Mouse (Mus musculus): ENCODE data around the gene Sf3b2. TPM values are rescaled to one million over a fixed set of nuclear protein-coding genes. Genes with fewer than 3 reads are reported as not detected.

Gene Sf3b2
- polyA plus RNA-seq (2015; fragmentation: Nextera tagmentation; extraction: Ambion mirVana): 155 and 159 TPM in 2 replicates

DNA sequence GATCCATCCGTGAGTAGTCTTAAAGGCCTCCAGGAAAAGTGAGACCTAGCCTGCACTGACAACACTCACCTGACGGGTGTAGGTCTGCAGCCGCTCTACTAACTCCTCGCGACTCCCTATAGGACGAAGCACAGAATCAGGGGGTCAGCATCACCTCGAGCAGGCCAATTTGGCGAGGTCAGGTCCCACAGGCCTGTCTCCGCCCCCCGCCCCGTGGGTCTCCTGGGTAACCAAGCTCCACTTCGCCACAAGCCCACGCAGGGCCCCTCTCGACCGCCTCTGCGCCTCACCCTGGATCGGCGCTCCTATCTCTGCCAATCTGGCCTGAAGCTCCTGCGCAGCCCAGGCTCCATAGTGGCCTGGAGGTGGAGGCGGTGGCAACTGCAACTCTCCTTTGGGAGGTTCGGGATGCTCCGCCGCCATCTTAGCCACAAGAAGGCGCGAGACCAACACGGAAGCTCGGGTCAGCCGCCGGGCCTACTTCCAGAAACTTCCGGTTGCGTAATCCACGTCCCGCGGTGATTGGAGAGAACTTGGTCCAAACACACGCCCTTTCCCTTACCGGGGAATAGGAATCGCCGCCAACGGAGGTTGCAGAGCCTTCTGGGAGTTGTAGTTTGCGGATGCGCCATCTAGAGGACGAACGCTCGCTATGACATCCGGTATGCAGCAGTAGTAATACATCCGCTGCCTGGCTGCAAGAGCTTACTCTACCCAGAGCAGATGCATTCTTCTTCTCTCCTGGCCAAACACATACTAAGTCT is at the start of gene Sf3b2:
Gene Sf3b2, minus strand, starts transcription at position 484 of the 764 bp plus-strand sequence.

DNA sequence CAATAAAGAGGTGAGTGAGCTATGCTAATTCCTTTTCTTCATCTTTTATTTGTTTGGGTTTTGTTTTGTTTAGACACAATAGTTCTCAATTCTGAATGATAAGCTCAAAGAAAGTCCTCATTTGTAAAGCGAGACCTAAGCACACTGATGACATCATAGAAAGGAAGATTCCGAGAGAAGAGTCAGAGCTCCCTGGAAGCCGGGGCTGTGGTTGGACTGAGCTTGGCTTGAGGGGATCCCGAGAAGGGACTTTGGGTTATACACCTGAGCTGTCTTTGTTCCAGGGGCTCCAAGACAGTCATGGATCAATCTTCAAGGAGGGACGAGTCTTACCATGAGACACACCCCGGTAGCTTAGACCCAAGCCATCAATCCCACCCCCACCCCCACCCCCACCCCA is 40.2 kb upstream of the Sf3b2 start, which contains the start of gene Catsper1:
Gene Catsper1, plus strand, starts transcription at position 301 of the 400 bp plus-strand sequence.

DNA sequence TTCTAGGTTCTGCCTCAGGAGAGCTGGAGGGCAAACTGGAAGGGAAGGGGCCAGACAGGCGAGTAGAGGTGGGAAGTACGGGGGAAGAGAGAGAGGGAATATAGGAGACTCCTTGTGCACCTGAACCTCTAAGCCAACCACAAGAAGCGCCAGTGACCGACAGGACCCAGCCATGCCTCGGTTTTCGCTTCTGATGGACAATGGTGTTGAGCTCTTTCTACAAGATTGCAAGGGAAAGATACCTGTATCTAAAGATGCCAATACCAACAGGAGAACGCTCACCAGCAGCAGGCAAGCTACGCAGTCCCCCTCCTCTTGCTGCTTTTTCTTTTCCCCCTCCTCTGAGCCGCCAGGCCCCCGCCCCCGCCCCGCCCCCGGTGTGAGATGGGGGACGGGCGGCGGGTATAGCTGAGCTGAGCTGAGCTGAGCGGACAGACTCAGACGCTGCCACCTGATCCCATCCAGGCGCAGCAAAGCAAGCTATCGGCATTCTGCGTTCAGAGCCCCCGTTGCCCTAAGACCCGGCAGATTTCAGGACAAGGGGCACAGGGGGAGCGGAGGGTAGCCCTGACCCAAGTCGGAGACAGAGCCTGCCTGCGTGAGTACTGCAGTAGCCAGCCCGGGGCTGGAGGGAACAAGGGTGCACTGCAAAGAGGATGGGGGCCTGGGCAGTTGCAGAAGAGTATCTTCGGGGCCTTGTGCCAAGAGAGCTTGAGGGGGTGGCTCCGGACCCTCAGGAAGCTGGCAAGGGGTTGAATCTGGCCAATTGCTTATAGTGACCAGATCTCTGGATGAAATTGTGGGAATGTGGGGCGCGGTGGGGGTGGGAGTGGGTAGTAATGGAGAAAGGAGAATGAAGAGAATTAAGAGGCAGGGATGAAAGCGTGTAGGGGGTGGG is 2.9 kb upstream of the Sf3b2 start, which contains the start of gene Gal3st3:
Gene Gal3st3, plus strand, starts transcription at position 429 of the 898 bp plus-strand sequence.

DNA sequence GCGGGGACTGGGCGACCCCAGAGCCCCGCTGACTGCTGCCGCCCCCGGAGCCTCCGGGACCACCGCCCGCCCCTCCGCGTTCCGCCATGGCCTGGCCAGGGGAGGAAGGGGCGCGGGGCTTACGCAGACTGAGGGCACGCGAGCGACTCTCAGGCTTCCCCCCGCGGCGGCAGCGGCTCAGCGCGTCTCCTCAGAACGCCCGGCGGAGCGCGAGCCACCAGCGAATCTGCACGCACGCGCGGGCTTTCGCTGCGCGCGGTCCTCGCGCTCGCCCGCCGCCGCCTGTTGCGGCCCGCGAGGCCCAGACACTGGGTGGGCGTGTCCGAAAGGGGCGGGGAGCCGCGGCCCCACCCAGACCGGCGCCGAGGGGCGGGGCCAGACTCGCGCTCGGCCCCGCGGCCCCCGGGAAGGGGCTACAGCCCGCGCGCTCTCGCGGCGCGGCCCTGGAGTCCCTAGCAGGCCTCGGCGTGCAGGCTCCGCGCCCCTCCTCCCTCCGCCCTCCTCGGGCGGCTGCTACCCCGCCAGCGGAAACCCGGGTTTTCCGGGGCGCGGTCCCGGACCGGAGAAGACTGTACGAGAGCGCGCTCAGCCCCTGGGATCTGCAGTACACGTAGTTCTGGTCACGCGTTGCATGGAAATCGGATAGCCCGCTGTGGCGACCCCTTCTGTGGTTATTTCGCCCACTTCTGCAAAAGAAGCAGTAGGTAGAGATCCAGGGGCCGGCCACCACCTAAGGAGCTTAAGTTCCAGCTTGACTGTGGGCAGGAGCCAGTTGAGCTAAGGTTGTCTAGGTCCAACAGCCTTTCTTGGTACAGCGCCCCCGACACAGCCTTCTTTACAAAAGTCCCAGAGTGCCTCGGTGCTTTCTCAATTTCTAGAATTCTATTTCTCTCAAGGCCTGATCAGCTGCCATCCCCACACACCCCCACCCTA is 22.2 kb downstream of the Sf3b2 start, which contains the start of gene Pacs1:
Gene Pacs1, minus strand, starts transcription at position 319 of the 933 bp plus-strand sequence.

Other genes with a start within 250 kb of the Sf3b2 start
- gene Rin1, start 245.0 kb downstream of the Sf3b2 start, polyA plus RNA-seq (2015; fragmentation: Nextera tagmentation; extraction: Ambion mirVana): 6.4 and 7.8 TPM in 2 replicates
- 89.9 and 99.5 TPM in 2 replicates for gene Cd248, start 227.4 kb downstream of the Sf3b2 start, polyA plus RNA-seq (2015; fragmentation: Nextera tagmentation; extraction: Ambion mirVana)
- gene Tmem151a, start 209.9 kb downstream of the Sf3b2 start, polyA plus RNA-seq (2015; fragmentation: Nextera tagmentation; extraction: Ambion mirVana): 6.8 and 7.9 TPM in 2 replicates
- 161 and 162 TPM in 2 replicates for gene Yif1a, start 206.9 kb downstream of the Sf3b2 start, polyA plus RNA-seq (2015; fragmentation: Nextera tagmentation; extraction: Ambion mirVana)
- 1.2 and 2.0 TPM in 2 replicates for gene Cnih2, start 196.9 kb downstream of the Sf3b2 start, polyA plus RNA-seq (2015; fragmentation: Nextera tagmentation; extraction: Ambion mirVana)
- gene Rab1b, start 188.4 kb downstream of the Sf3b2 start, polyA plus RNA-seq (2015; fragmentation: Nextera tagmentation; extraction: Ambion mirVana): 201 TPM in 2 replicates
- gene Klc2, start 176.9 kb downstream of the Sf3b2 start, polyA plus RNA-seq (2015; fragmentation: Nextera tagmentation; extraction: Ambion mirVana): 23.4 and 23.5 TPM in 2 replicates
- gene Pacs1, start 22.3 kb downstream of the Sf3b2 start, polyA plus RNA-seq (2015; fragmentation: Nextera tagmentation; extraction: Ambion mirVana): 8.8 and 10.0 TPM in 2 replicates
- 0.33 and 0.35 TPM in 2 replicates for gene Gal3st3, start 2.9 kb upstream of the Sf3b2 start, polyA plus RNA-seq (2015; fragmentation: Nextera tagmentation; extraction: Ambion mirVana)
- not detected in 2 replicates for gene Catsper1, start 40.3 kb upstream of the Sf3b2 start, polyA plus RNA-seq (2015; fragmentation: Nextera tagmentation; extraction: Ambion mirVana)
- 5.3 and 6.6 TPM in 2 replicates for gene Cst6, start 54.1 kb upstream of the Sf3b2 start, polyA plus RNA-seq (2015; fragmentation: Nextera tagmentation; extraction: Ambion mirVana)
- 25.2 and 27.2 TPM in 2 replicates for gene Eif1ad, start 71.3 kb upstream of the Sf3b2 start, polyA plus RNA-seq (2015; fragmentation: Nextera tagmentation; extraction: Ambion mirVana)
- 266 and 286 TPM in 2 replicates for gene Banf1, start 71.7 kb upstream of the Sf3b2 start, polyA plus RNA-seq (2015; fragmentation: Nextera tagmentation; extraction: Ambion mirVana)
- 33.0 and 39.0 TPM in 2 replicates for gene Sart1, start 93.2 kb upstream of the Sf3b2 start, polyA plus RNA-seq (2015; fragmentation: Nextera tagmentation; extraction: Ambion mirVana)
- not detected in 2 replicates for gene Tsga10ip, start 107.1 kb upstream of the Sf3b2 start, polyA plus RNA-seq (2015; fragmentation: Nextera tagmentation; extraction: Ambion mirVana)
- 234 and 246 TPM in 2 replicates for gene Drap1, start 129.5 kb upstream of the Sf3b2 start, polyA plus RNA-seq (2015; fragmentation: Nextera tagmentation; extraction: Ambion mirVana)
- 45.6 and 53.5 TPM in 2 replicates for gene AI837181, start 129.7 kb upstream of the Sf3b2 start, polyA plus RNA-seq (2015; fragmentation: Nextera tagmentation; extraction: Ambion mirVana)
- 0.61 and 1.6 TPM in 2 replicates for gene Fosl1, start 152.1 kb upstream of the Sf3b2 start, polyA plus RNA-seq (2015; fragmentation: Nextera tagmentation; extraction: Ambion mirVana)
- gene Ccdc85b, start 162.4 kb upstream of the Sf3b2 start, polyA plus RNA-seq (2015; fragmentation: Nextera tagmentation; extraction: Ambion mirVana): 15.1 and 16.5 TPM in 2 replicates
- gene Fibp, start 165.2 kb upstream of the Sf3b2 start, polyA plus RNA-seq (2015; fragmentation: Nextera tagmentation; extraction: Ambion mirVana): 78.4 and 88.2 TPM in 2 replicates
- gene Ctsw, start 173.1 kb upstream of the Sf3b2 start, polyA plus RNA-seq (2015; fragmentation: Nextera tagmentation; extraction: Ambion mirVana): 0.16 and 0.62 TPM in 2 replicates
- gene Efemp2, start 178.5 kb upstream of the Sf3b2 start, polyA plus RNA-seq (2015; fragmentation: Nextera tagmentation; extraction: Ambion mirVana): 118 and 128 TPM in 2 replicates
- gene Mus81, start 192.9 kb upstream of the Sf3b2 start, polyA plus RNA-seq (2015; fragmentation: Nextera tagmentation; extraction: Ambion mirVana): 23.1 and 28.7 TPM in 2 replicates
- gene Cfl1, start 195.0 kb upstream of the Sf3b2 start, polyA plus RNA-seq (2015; fragmentation: Nextera tagmentation; extraction: Ambion mirVana): 1,724 and 1,857 TPM in 2 replicates
- 0.27 TPM in 1 of 2 replicates, not detected in the other for gene 1700020D05Rik, start 208.3 kb upstream of the Sf3b2 start, polyA plus RNA-seq (2015; fragmentation: Nextera tagmentation; extraction: Ambion mirVana)
- gene Snx32, start 215.1 kb upstream of the Sf3b2 start, polyA plus RNA-seq (2015; fragmentation: Nextera tagmentation; extraction: Ambion mirVana): 4.8 and 6.5 TPM in 2 replicates

Measured in urinary bladder, postnatal 0 days (tissue).